Mouse (Mus musculus) intestine, embryonic 16.5 days (tissue): ENCODE data around the gene Col25a1. TPM values are rescaled to one million over a fixed set of nuclear protein-coding genes. Genes with fewer than 3 reads are reported as not detected.

Source experiments
- ATAC-seq: fragments of 200-750 bp; cut with Nextera tagmentation; 2 replicates; pipeline ENCODE4 v1.8.0; 2017; ENCODE audit warnings: moderate TSS enrichment, moderate library complexity
- H3K27ac ChIP-seq: fragments of 300-500 bp; sonication (generic); 2 replicates; pipeline ENCODE4 v1.5.1; 2014; ENCODE audit warnings: mild to moderate bottlenecking, low read length
- H3K27me3 ChIP-seq: fragments of 300-500 bp; sonication (generic); replicated peaks from 2 replicates; pipeline ENCODE4 v1.6.1; 2014; ENCODE audit warnings: low read length, control low read depth, mixed read lengths; ENCODE audit not compliant: control insufficient read depth, insufficient read depth
- H3K36me3 ChIP-seq: fragments of 300-500 bp; sonication (generic); 2 replicates; pipeline ENCODE4 v1.6.1; 2014; ENCODE audit warnings: low read length, control low read depth; ENCODE audit not compliant: control insufficient read depth, insufficient read depth
- H3K4me1 ChIP-seq: fragments of 300-500 bp; sonication (generic); 2 replicates; pipeline ENCODE4 v1.6.1; 2014; ENCODE audit warnings: low read length, control low read depth, mixed read lengths; ENCODE audit not compliant: control insufficient read depth, insufficient read depth
- H3K4me2 ChIP-seq: fragments of 300-500 bp; sonication (generic); 2 replicates; pipeline ENCODE4 v1.6.1; 2014; ENCODE audit warnings: low read depth, low read length, control low read depth
- H3K4me3 ChIP-seq: fragments of 300-500 bp; sonication (generic); 2 replicates; pipeline ENCODE4 v1.5.1; 2014; ENCODE audit warnings: mild to moderate bottlenecking, low read length
- H3K9ac ChIP-seq: fragments of 300-500 bp; sonication (generic); 2 replicates; pipeline ENCODE4 v1.6.1; 2014; ENCODE audit warnings: low read depth, low read length
- H3K9me3 ChIP-seq: fragments of 300-500 bp; sonication (generic); 2 replicates; pipeline ENCODE4 v1.6.1; 2016; ENCODE audit warnings: low read length, control low read depth; ENCODE audit not compliant: control insufficient read depth
- WGBS: fragments of 180-500 bp; shearing (Covaris S2); extraction: QIAGEN DNeasy Blood & Tissue Kit; methylation state at CpG from one replicate; pipeline ENCODE4 v1.1.7; 2014; 5-methylcytosine and 5-hydroxymethylcytosine counted together
- polyA plus RNA-seq: library from polyadenylated mRNA; unstranded; fragments of >200 nt; fragmentation: Nextera tagmentation; extraction: Ambion mirVana; gene quantifications from 2 replicates; pipeline ENCODE4 v1.2.1, GENCODE M21; 2015

Col25a1 gene
- polyA plus RNA-seq = 1.3 and 1.4 TPM in 2 replicates

DNA sequence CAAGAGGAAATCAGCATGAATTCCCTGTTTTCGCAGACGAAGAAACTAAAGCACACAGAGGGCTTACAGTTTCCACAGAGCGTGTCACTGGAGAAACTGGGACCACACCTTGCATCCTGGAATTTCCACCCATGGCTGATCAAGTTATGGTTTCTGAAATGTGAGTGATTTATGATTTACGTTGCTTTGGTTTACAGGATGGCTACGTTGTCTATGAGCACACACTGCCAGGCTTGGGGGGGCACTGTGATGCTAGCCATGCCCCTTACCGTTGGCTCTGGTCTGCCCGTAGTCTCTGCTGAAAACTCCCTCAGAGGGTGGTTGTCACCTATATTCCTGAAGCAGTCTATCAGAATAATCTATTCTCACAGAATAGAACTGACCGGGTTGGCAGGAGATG, at the start of gene Col25a1:
Gene Col25a1, plus strand, starts transcription at position 301 of the 400 bp plus-strand sequence.
- Histone ChIP-seq H3K9ac (no peak within 1 kb of the TSS), H3K4me2 (peak within 1 kb of the TSS; percentile 12; the same call in 1 of the 2 replicates), H3K27ac (no peak within 1 kb of the TSS), H3K36me3 (no peaks in the 10 kb centered on the region), H3K27me3 (no peaks in the 10 kb centered on the region), H3K4me1 (0 out of 2 replicates have a peak, but pooled peaks cover 2% of the 10 kb centered on the region), H3K4me3 (no peak within 1 kb of the TSS), H3K9me3 (no peaks in the 10 kb centered on the region)
- WGBS = 78% methylated on average over 8 of the region's 8 CpGs
- no peak for ATAC-seq

GRCm38 (mm10) chr3:130083312-130083711, 48.0 kb upstream of the Col25a1 start:
- Histone ChIP-seq H3K4me1 (no peaks in the 10 kb centered on the region), H3K9me3 (peaks cover 2% of the 10 kb centered on the region; the same call in 1 of the 2 replicates), H3K36me3 (no peaks in the 10 kb centered on the region), H3K4me3 (no peak overlapping the region), H3K9ac (no peak overlapping the region), H3K27me3 (no peaks in the 10 kb centered on the region), H3K27ac (no peak overlapping the region), H3K4me2 (no peak overlapping the region)
- 55% methylated on average over 2 of the region's 2 CpGs for WGBS
- no peak for ATAC-seq

DNA sequence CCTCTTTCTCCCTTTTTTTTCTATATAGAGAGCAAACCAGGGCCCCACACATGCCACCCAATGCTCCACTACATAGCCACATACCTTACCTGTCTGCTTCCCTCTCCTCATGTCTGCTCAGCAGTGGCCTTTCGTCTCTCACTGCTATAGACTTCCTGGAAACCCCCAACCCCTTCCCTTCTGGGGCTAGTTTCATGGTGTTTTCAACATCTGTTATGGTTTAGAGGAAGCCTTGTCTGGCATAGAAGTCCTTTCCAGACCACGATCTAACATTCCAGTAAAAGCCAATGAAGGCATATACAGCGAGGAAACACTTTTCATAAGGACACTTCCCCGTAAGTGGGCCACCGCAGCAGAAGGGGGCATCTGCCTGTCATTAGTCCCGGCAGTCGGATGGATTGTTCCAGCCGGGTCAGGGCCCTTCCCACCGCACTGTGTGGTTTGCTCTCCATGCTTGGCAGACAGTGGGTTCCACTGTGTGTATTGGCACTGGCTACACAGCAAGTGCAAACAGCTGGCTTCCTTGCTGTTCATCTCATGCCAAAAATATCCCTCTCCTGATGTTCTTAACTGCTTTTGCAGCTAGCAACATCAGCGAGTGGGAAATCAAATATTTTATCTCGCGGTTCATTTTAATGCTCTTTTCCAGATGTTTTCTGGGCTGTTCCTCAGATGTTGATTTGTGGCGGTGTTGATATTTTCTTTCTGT, 44.8 kb upstream of the Col25a1 start:
- no peak for ATAC-seq
- Histone ChIP-seq H3K4me3 (no peak overlapping the region), H3K36me3 (no peaks in the 10 kb centered on the region), H3K9ac (no peak overlapping the region), H3K27me3 (no peaks in the 10 kb centered on the region), H3K4me2 (no peak overlapping the region), H3K4me1 (no peaks in the 10 kb centered on the region), H3K27ac (no peak overlapping the region), H3K9me3 (peaks cover 2% of the 10 kb centered on the region; the same call in 1 of the 2 replicates)
- 68% methylated on average over 13 of the region's 13 CpGs for WGBS

- no peaks in the 10 kb centered on the region for H3K27me3 ChIP-seq
- H3K4me2 ChIP-seq = no peak overlapping the region
- 83% methylated on average over 9 of the region's 9 CpGs for WGBS
- no peak for ATAC-seq
- H3K9ac ChIP-seq = no peak overlapping the region
- H3K27ac ChIP-seq = no peak overlapping the region
- peaks cover 2% of the 10 kb centered on the region; the same call in 1 of the 2 replicates for H3K9me3 ChIP-seq
- H3K4me3 ChIP-seq = no peak overlapping the region
- no peaks in the 10 kb centered on the region for H3K4me1 ChIP-seq
- no peaks in the 10 kb centered on the region for H3K36me3 ChIP-seq
These were observed 43.8 kb upstream of the Col25a1 start for GRCm38 (mm10) chr3:130087466-130087865.

GRCm38 (mm10) chr3:130088654-130089053, 42.6 kb upstream of the Col25a1 start:
- Histone ChIP-seq H3K9me3 (peaks cover 2% of the 10 kb centered on the region; the same call in 1 of the 2 replicates), H3K4me2 (no peak overlapping the region), H3K4me3 (no peak overlapping the region), H3K4me1 (no peaks in the 10 kb centered on the region), H3K36me3 (no peaks in the 10 kb centered on the region), H3K27ac (no peak overlapping the region), H3K9ac (no peak overlapping the region), H3K27me3 (no peaks in the 10 kb centered on the region)
- WGBS = 88% methylated on average over 9 of the region's 9 CpGs
- ATAC-seq = no peak

DNA sequence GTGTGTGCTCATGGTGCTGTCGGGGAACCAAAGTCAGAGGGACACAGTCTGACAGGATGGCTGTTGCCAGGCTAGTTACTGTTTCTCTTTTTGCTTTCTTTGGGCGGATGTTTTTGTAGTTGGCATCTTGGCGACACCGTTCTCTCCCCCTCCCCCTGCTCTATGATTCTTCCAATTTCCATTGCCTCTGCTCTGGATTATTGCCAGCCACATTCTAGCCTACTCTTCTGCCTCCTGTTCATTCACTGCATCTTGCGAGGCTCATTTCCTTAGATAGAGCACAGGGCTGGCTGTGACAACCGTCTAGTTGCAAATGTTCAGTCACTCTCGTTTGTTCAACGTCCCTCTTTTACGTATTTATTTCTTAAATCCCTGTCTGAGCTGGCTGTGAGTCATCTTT, 40.8 kb upstream of the Col25a1 start:
- ATAC-seq = no peak
- 76% methylated on average over 9 of the region's 9 CpGs for WGBS
- no peak overlapping the region for H3K4me2 ChIP-seq
- H3K9me3 ChIP-seq = no peaks in the 10 kb centered on the region
- H3K4me3 ChIP-seq = no peak overlapping the region
- no peak overlapping the region for H3K9ac ChIP-seq
- H3K36me3 ChIP-seq = no peaks in the 10 kb centered on the region
- H3K27ac ChIP-seq = no peak overlapping the region
- H3K4me1 ChIP-seq = no peaks in the 10 kb centered on the region
- H3K27me3 ChIP-seq = no peaks in the 10 kb centered on the region

GRCm38 (mm10) chr3:130094125-130094704, 37.1 kb upstream of the Col25a1 start:
- H3K9me3 ChIP-seq = no peaks in the 10 kb centered on the region
- no peaks in the 10 kb centered on the region for H3K4me1 ChIP-seq
- no peak overlapping the region for H3K4me3 ChIP-seq
- no peak overlapping the region for H3K9ac ChIP-seq
- no peaks in the 10 kb centered on the region for H3K27me3 ChIP-seq
- H3K36me3 ChIP-seq = no peaks in the 10 kb centered on the region
- 73% methylated on average over 5 of the region's 5 CpGs for WGBS
- ATAC-seq = no peak
- H3K4me2 ChIP-seq = no peak overlapping the region
- H3K27ac ChIP-seq = no peak overlapping the region

DNA sequence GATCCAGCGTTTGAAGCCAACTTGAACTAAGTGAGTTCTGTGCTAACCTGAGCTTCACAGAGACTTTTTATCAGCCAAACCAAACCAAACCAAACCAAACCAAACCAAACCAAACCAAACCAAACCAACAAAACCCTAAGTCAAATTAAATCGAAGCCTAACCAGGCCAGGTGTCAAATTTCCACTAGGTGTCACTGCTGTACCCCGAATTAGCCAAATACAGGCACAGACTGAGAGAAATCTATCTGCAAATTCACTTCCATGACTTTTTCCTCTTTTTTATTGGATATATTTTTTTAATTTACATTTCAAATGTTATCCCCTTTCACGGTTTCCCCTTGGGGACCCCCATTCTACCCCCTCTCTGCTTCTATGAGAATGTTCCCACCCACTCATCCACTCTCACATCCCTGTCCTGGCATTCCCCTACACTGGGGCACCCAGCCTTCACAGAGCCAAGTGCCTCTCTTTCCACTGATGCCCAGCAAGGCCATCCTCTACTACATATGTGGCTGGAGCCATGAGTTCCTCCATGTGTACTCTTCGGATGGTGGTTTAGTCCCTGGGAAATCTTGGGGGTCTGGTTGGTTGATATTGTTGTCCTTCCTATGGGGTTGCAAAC, 36.0 kb upstream of the Col25a1 start:
- no peak overlapping the region for H3K9ac ChIP-seq
- ATAC-seq = no peak
- H3K9me3 ChIP-seq = no peaks in the 10 kb centered on the region
- H3K27ac ChIP-seq = no peak overlapping the region
- H3K27me3 ChIP-seq = no peaks in the 10 kb centered on the region
- no peaks in the 10 kb centered on the region for H3K36me3 ChIP-seq
- H3K4me1 ChIP-seq = no peaks in the 10 kb centered on the region
- 37% methylated on average over 5 of the region's 5 CpGs for WGBS
- H3K4me3 ChIP-seq = no peak overlapping the region
- H3K4me2 ChIP-seq = no peak overlapping the region

GRCm38 (mm10) chr3:130103486-130103885, 27.8 kb upstream of the Col25a1 start:
- Histone ChIP-seq H3K4me2 (no peak overlapping the region), H3K4me1 (no peaks in the 10 kb centered on the region), H3K9me3 (no peaks in the 10 kb centered on the region), H3K27me3 (no peaks in the 10 kb centered on the region), H3K9ac (no peak overlapping the region), H3K27ac (no peak overlapping the region), H3K36me3 (no peaks in the 10 kb centered on the region), H3K4me3 (no peak overlapping the region)
- no peak for ATAC-seq
- 80% methylated on average over 8 of the region's 8 CpGs for WGBS
